Mouse (Mus musculus) liver, postnatal 0 days (tissue): ENCODE results near the gene Map4k4. TPM values are rescaled to one million over a fixed set of nuclear protein-coding genes. Genes with fewer than 3 reads are reported as not detected.

Source experiments
- ATAC-seq: fragments of 200-750 bp; cut with Nextera tagmentation; 2 replicates; pipeline ENCODE4 v1.8.0; 2017; ENCODE audit warnings: mild to moderate bottlenecking, moderate library complexity
- DNase-seq: peaks from one replicate; pipeline ENCODE4 v3.0.0-alpha.2; 2016
- H3K27ac ChIP-seq: fragments of 300-500 bp; sonication (generic); 2 replicates; pipeline ENCODE4 v1.5.1; 2014; ENCODE audit warnings: antibody characterized with exemption, moderate library complexity, mild to moderate bottlenecking, low read depth
- H3K27me3 ChIP-seq: fragments of 300-500 bp; sonication (generic); 2 replicates; pipeline ENCODE4 v1.6.1; 2014; ENCODE audit warnings: low read length, control low read depth, mixed read lengths; ENCODE audit not compliant: insufficient read depth
- H3K36me3 ChIP-seq: fragments of 300-500 bp; sonication (generic); replicated peaks from 2 replicates; pipeline ENCODE4 v1.6.1; 2014; ENCODE audit warnings: mild to moderate bottlenecking, control low read depth, low read length, moderate library complexity, mixed read lengths; ENCODE audit not compliant: insufficient read depth
- H3K4me1 ChIP-seq: fragments of 300-500 bp; sonication (generic); 2 replicates; pipeline ENCODE4 v1.6.1; 2014; ENCODE audit warnings: antibody characterized with exemption, mild to moderate bottlenecking, control low read depth; ENCODE audit not compliant: insufficient read depth
- H3K4me2 ChIP-seq: fragments of 300-500 bp; sonication (generic); 2 replicates; pipeline ENCODE4 v1.6.1; 2014; ENCODE audit warnings: low read depth, mild to moderate bottlenecking, low read length, moderate library complexity, mixed read lengths
- H3K4me3 ChIP-seq: fragments of 300-500 bp; sonication (generic); 2 replicates; pipeline ENCODE4 v1.5.1; 2014; ENCODE audit warnings: low read depth, low read length
- H3K9ac ChIP-seq: fragments of 300-500 bp; sonication (generic); replicated peaks from 2 replicates; pipeline ENCODE4 v1.6.1; 2014; ENCODE audit warnings: mild to moderate bottlenecking, moderate library complexity
- H3K9me3 ChIP-seq: fragments of 300-500 bp; sonication (generic); 2 replicates; pipeline ENCODE4 v1.6.1; 2016; ENCODE audit warnings: mild to moderate bottlenecking, control low read depth, low read length, mixed read lengths
- CTCF ChIP-seq: sonication (generic); IDR thresholded peaks from 2 replicates; pipeline ENCODE4 v1.5.1; 2016; ENCODE audit warnings: antibody characterized with exemption, low read depth
- EP300 ChIP-seq: IDR thresholded peaks from 2 replicates; pipeline ENCODE4 v1.6.1; 2016; ENCODE audit warnings: antibody characterized with exemption, low read depth, mild to moderate bottlenecking
- WGBS: fragments of 180-500 bp; shearing (Covaris S2); extraction: QIAGEN DNeasy Blood & Tissue Kit; methylation state at CpG from one replicate; pipeline ENCODE4 v1.1.7; 2014; ENCODE audit not compliant: insufficient replicate concordance; 5-methylcytosine and 5-hydroxymethylcytosine counted together
- polyA plus RNA-seq: library from polyadenylated mRNA; unstranded; fragments of >200 nt; fragmentation: Nextera tagmentation; extraction: Ambion mirVana; gene quantifications from 2 replicates; pipeline ENCODE4 v1.2.1, GENCODE M21; 2015

Gene Map4k4
- polyA plus RNA-seq, 1 experiment from 2014 or later = 4.2 TPM

GRCm38 (mm10) chr1:39895506-39895905 lies 5.2 kb upstream of the Map4k4 start:
- no peak overlapping the region for H3K9ac ChIP-seq
- 0 out of 2 replicates have a peak, but pooled peaks cover 3% of the 10 kb centered on the region for H3K27me3 ChIP-seq
- TF ChIP-seq CTCF (no peak), EP300 (no peak)
- 9% methylated on average over 2 of the region's 2 CpGs for WGBS
- H3K36me3 ChIP-seq = no peaks in the 10 kb centered on the region
- no peaks in the 10 kb centered on the region for H3K9me3 ChIP-seq
- H3K27ac ChIP-seq = peak overlapping the region; percentile 55; the same call in 1 of the 2 replicates
- H3K4me1 ChIP-seq = peaks cover 35% of the 10 kb centered on the region
- H3K4me2 ChIP-seq = peak overlapping the region; percentile 51
- DNase-seq = peak; percentile 56
- no peak overlapping the region for H3K4me3 ChIP-seq
- peak; percentile 26; the same call in 1 of the 2 replicates for ATAC-seq

DNA sequence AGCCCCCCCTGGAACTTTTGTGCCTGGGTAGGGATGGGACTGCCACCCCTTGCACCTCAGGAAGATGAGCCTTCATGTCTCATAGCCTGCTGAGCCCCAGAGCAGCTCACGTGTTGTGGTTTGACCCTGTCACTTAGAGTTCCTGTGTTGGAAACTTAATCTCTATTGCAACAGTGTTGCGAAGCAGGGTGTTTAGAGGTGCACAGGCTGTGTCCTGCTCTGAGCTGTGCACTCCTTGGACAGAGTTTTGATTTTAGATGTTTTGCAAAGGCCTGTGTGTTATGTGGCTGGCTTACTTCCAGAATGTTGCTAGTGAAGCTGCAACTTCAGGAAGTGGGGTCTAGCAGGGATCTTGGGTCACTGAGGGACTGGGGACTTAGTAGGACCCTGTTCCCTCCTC lies 4.1 kb upstream of the Map4k4 start:
- no peak for TF ChIP-seq CTCF
- TF ChIP-seq EP300 = 0 out of 2 replicates have a peak, but pooled peaks have one; percentile 22
- Histone ChIP-seq H3K4me3 (no peak overlapping the region), H3K36me3 (no peaks in the 10 kb centered on the region), H3K4me1 (peaks cover 35% of the 10 kb centered on the region), H3K9ac (no peak overlapping the region), H3K27ac (peak overlapping the region; percentile 55), H3K4me2 (no peak overlapping the region), H3K9me3 (no peaks in the 10 kb centered on the region), H3K27me3 (0 out of 2 replicates have a peak, but pooled peaks cover 3% of the 10 kb centered on the region)
- peak; percentile 20; the same call in 1 of the 2 replicates for ATAC-seq
- 20% methylated on average over 2 of the region's 2 CpGs for WGBS
- DNase-seq = peak; percentile 38

- H3K4me2 ChIP-seq = no peak overlapping the region
- no peak overlapping the region for H3K9ac ChIP-seq
- no peaks in the 10 kb centered on the region for H3K36me3 ChIP-seq
- no peaks in the 10 kb centered on the region for H3K9me3 ChIP-seq
- TF ChIP-seq EP300 (no peak), CTCF (no peak)
- no peak overlapping the region for H3K4me3 ChIP-seq
- H3K27ac ChIP-seq = no peak overlapping the region
- peaks cover 45% of the 10 kb centered on the region for H3K4me1 ChIP-seq
- no peak for ATAC-seq
- no peak for DNase-seq
- H3K27me3 ChIP-seq = 0 out of 2 replicates have a peak, but pooled peaks cover 3% of the 10 kb centered on the region
- whole genome bisulfite sequencing = 42% methylated on average over 4 of the region's 4 CpGs
Observed at GRCm38 (mm10) chr1:39898686-39899085, 2.0 kb upstream of the Map4k4 start.

DNA sequence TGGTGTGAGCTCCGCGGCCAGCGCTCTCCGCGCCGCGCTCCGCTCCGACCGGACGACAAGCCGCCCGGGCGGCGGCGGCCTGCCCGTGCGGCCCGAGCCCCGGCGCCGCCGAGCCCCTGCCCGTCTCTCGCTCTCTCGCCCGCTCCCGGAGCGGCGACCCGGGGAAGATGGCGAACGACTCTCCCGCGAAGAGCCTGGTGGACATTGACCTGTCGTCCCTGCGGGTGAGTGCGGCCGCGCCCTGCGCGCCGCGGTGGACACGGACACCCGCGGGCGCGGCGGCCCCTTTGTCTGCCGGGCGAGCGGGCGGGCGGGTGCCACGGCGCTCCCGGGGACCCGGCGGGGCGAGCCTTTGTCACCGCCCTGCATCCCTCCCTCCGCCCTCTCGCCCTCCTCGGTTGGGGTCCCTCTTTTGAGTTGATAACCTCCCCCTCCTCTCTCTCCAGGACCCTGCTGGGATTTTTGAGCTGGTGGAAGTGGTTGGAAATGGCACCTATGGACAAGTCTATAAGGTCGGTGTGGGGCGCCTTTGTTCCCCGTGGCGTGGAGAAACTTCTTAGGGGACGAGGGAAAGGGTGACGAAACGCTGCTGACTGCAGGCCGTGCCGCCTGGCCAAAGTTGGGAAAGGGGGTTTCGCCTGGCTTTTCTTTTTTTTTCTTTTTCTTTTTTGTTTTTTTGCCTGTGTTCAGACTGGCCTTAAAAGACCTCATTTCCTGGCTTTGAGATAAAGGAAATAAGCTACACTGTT lies 524 bp downstream of the Map4k4 start:
- H3K4me3 ChIP-seq = peak overlapping the region; percentile 80
- H3K27me3 ChIP-seq = 0 out of 2 replicates have a peak, but pooled peaks cover 3% of the 10 kb centered on the region
- under 1% methylated on average over 40 of the region's 75 CpGs for WGBS
- 0 out of 2 replicates have a peak, but pooled peaks cover 4% of the 10 kb centered on the region for H3K36me3 ChIP-seq
- peak overlapping the region; percentile 88 for H3K9ac ChIP-seq
- peak; percentile 48 for DNase-seq
- H3K27ac ChIP-seq = peak overlapping the region; percentile 94
- H3K9me3 ChIP-seq = no peaks in the 10 kb centered on the region
- ATAC-seq = peak; percentile 37
- TF ChIP-seq CTCF (no peak), EP300 (no peak)
- H3K4me2 ChIP-seq = peak overlapping the region; percentile 81
- H3K4me1 ChIP-seq = peaks cover 37% of the 10 kb centered on the region

GRCm38 (mm10) chr1:39901851-39902703 lies 1.4 kb downstream of the Map4k4 start:
- H3K27ac ChIP-seq = peak overlapping the region; percentile 94
- 6% methylated on average over 26 of the region's 26 CpGs for whole genome bisulfite sequencing
- peak overlapping the region; percentile 88 for H3K9ac ChIP-seq

More at GRCm38 (mm10) chr1:39901851-39902703, 1.4 kb downstream of the Map4k4 start:
- Histone ChIP-seq H3K4me3 (peak overlapping the region; percentile 80), H3K36me3 (0 out of 2 replicates have a peak, but pooled peaks cover 4% of the 10 kb centered on the region), H3K9me3 (no peaks in the 10 kb centered on the region), H3K27me3 (0 out of 2 replicates have a peak, but pooled peaks cover 3% of the 10 kb centered on the region), H3K4me1 (peaks cover 32% of the 10 kb centered on the region), H3K4me2 (peak overlapping the region; percentile 81)
- DNase-seq = no peak
- TF ChIP-seq EP300 = no peak
- no peak for TF ChIP-seq CTCF
- no peak for ATAC-seq
